Comparison of ENCODE assay signal across 24 mouse cellular contexts in genomic region chr2:60832254-60832653, GRCm38 (mm10).
A peak's percentile ranks its signal among the peaks of the same experiment; 100 is the strongest.
DNase-seq lines count a peak whose midpoint lies in the region; ATAC-seq and TF ChIP-seq lines count a peak whose summit lies in the region.
"Had no signal": no experiment of that assay in that cellular context is flagged by ENCODE, and none has a peak within 500 bp of the region (broad histone marks: within the 10 kb centered on the region; RNA-seq: fewer than 3 reads in every experiment).

No protein-coding gene starts in this region.

- no peaks in the 10 kb centered on the region for H3K36me3 ChIP-seq in midbrain, embryonic 11.5 days (ENCODE audit: control insufficient read depth, insufficient read depth, low read length)
- H3K36me3 ChIP-seq in midbrain, postnatal 0 days (ENCODE audit: insufficient read depth, low read length): no peaks in the 10 kb centered on the region
- no peaks in the 10 kb centered on the region for H3K36me3 ChIP-seq in midbrain, embryonic 15.5 days (replicated peaks)

- H3K27me3 ChIP-seq in midbrain, embryonic 11.5 days (ENCODE audit: control insufficient read depth, insufficient read depth, low read length): no peaks in the 10 kb centered on the region
- no peaks in the 10 kb centered on the region for H3K27me3 ChIP-seq in midbrain, postnatal 0 days (ENCODE audit: insufficient read depth, low read length)
- no peaks in the 10 kb centered on the region for H3K27me3 ChIP-seq in midbrain, embryonic 15.5 days (replicated peaks)
- H3K27me3 ChIP-seq: CH12.LX; heart, embryonic 13.5 days had no signal

- 0 out of 2 replicates have a peak, but pooled peaks cover 5% of the 10 kb centered on the region for H3K4me1 ChIP-seq in midbrain, embryonic 11.5 days (ENCODE audit: control insufficient read depth, insufficient read depth, low read length)
- H3K4me1 ChIP-seq in midbrain, postnatal 0 days (ENCODE audit: insufficient read depth, low read length): 0 out of 2 replicates have a peak, but pooled peaks cover under 1% of the 10 kb centered on the region
- peaks cover 13% of the 10 kb centered on the region for H3K4me1 ChIP-seq in midbrain, embryonic 15.5 days

- no peak for TF ChIP-seq POLR2A in brain, embryonic 14.5 days (IDR thresholded peaks at IDR 0.05; ENCODE audit: borderline replicate concordance, extremely low read depth, insufficient read depth, insufficient read length, poor library complexity, severe bottlenecking)

- H3K4me3 ChIP-seq in midbrain, embryonic 11.5 days (ENCODE audit: low read depth, low read length): no peak overlapping the region
- H3K4me3 ChIP-seq in midbrain, postnatal 0 days (ENCODE audit: low read depth, low read length): no peak overlapping the region
- no peak overlapping the region for H3K4me3 ChIP-seq in midbrain, embryonic 15.5 days
- H3K4me3 ChIP-seq: heart, adult 2 months; heart, embryonic 10.5 days; heart, embryonic 13.5 days had no signal

- intact Hi-C loops in left cerebral cortex, postnatal 14 days (cut with DNase I): no loop called here

- TF ChIP-seq CTCF in midbrain, postnatal 0 days (IDR thresholded peaks at IDR 0.05): no peak
- TF ChIP-seq CTCF in brain, embryonic 14.5 days (IDR thresholded peaks at IDR 0.05; ENCODE audit: borderline replicate concordance, extremely low read depth, insufficient read depth, insufficient read length): no peak

- no peaks in the 10 kb centered on the region for H3K9me3 ChIP-seq in midbrain, embryonic 11.5 days (ENCODE audit: control insufficient read depth, low read length)
- H3K9me3 ChIP-seq in midbrain, postnatal 0 days (ENCODE audit: low read length): no peaks in the 10 kb centered on the region
- H3K9me3 ChIP-seq in midbrain, embryonic 15.5 days: no peaks in the 10 kb centered on the region
- H3K9me3 ChIP-seq: G1E; heart, embryonic 10.5 days; heart, embryonic 13.5 days had no signal

- WGBS in midbrain, embryonic 11.5 days: 34% methylated on average over 8 of the region's 8 CpGs
- 28% methylated on average over 8 of the region's 8 CpGs for WGBS in midbrain, postnatal 0 days
- WGBS in midbrain, embryonic 15.5 days: 23% methylated on average over 8 of the region's 8 CpGs

- H3K9ac ChIP-seq in midbrain, embryonic 11.5 days (ENCODE audit: low read length): no peak overlapping the region
- H3K9ac ChIP-seq in midbrain, postnatal 0 days (replicated peaks; ENCODE audit: low read length, poor library complexity, severe bottlenecking): no peak overlapping the region
- H3K9ac ChIP-seq in midbrain, embryonic 15.5 days: no peak overlapping the region
- H3K9ac ChIP-seq: heart, embryonic 13.5 days; hindbrain, embryonic 14.5 days had no signal

- no peak overlapping the region for H3K27ac ChIP-seq in midbrain, embryonic 11.5 days (ENCODE audit: low read depth, low read length)
- H3K27ac ChIP-seq in midbrain, postnatal 0 days (ENCODE audit: low read depth, low read length): no peak overlapping the region
- H3K27ac ChIP-seq in midbrain, embryonic 15.5 days: no peak overlapping the region
- H3K27ac ChIP-seq: heart, adult 2 months; heart, embryonic 10.5 days; heart, embryonic 13.5 days; hindbrain, embryonic 14.5 days; hindbrain, postnatal 0 days had no signal

- DNase-seq in midbrain, embryonic 11.5 days (ENCODE audit: low spot score, missing footprints): peak; percentile 86
- no peak for DNase-seq in midbrain, postnatal 0 days (ENCODE audit: low spot score)
- DNase-seq in brain, embryonic 14.5 days (ENCODE audit: low read depth): peak; percentile 51
- DNase-seq in left cerebral cortex, postnatal 14 days (ENCODE audit: low spot score in 2 of 2): no peak
- no peak for DNase-seq in spleen, postnatal 10 days (ENCODE audit: low spot score in 2 of 2)
- DNase-seq: adrenal gland, adult 8-10 months; adrenal gland, postnatal 25 days; B cell, adult 2 months; cerebellum, adult 18-20 months; cerebellum, adult 9-10 months; cerebellum, postnatal 14 days; gastrocnemius, postnatal 10 days; gastrocnemius, postnatal 36 days; heart, adult 2 months; heart, postnatal 14 days; heart, postnatal 4 days had no signal

- no peak overlapping the region for H3K4me2 ChIP-seq in midbrain, embryonic 11.5 days
- no peak overlapping the region for H3K4me2 ChIP-seq in midbrain, postnatal 0 days (ENCODE audit: low read depth, low read length, poor library complexity, severe bottlenecking)
- no peak overlapping the region for H3K4me2 ChIP-seq in midbrain, embryonic 15.5 days
- H3K4me2 ChIP-seq: heart, embryonic 13.5 days; hindbrain, embryonic 14.5 days had no signal

- peak; percentile 75; the same call in 1 of the 2 replicates for ATAC-seq in midbrain, embryonic 11.5 days (ENCODE audit: low FRiP score)
- ATAC-seq in midbrain, postnatal 0 days (ENCODE audit: low FRiP score): no peak
- ATAC-seq in midbrain, embryonic 15.5 days (replicated peaks): peak; percentile 57; the same call in 1 of the 2 replicates
- ATAC-seq: hindbrain, postnatal 0 days; inflammation-experienced regulatory T-cells, adult 6 months had no signal

Comparison
In these comparisons a context has a peak if more than half of its experiments do, and no peak if none do; other contexts are left out.
1. DNase-seq: peak in midbrain, embryonic 11.5 days (single experiment) and brain, embryonic 14.5 days (single experiment); none in midbrain, postnatal 0 days (single experiment), left cerebral cortex, postnatal 14 days (0 of 2) and spleen, postnatal 10 days (0 of 2).